ENCODE assay signal across 12 mouse cellular contexts in the genomic region with DNA sequence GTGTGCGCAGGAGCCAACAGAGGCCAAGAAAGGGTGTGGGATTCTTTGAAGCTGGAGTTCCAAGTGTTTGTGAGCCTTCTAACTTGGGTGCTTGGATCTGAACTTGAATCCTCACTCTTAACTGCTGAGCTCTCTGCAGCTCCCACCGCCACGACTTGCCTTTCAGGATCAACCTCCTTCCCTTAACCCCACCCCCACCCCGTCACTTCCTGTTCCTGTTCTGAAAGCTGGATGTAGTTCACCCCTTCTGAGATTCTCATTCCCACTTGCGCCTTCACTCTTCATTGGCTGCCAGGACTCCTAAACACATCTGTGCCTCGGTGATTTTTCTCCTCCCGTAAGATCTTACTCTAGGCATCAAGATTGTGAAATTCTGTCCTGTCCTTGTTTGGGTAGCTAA. TPM values are rescaled to one million over a fixed set of nuclear protein-coding genes. Genes with fewer than 3 reads are reported as not detected.
DNase-seq lines count a peak whose midpoint lies in the region; ATAC-seq and TF ChIP-seq lines count a peak whose summit lies in the region.
"Had no signal": no experiment of that assay in that cellular context is flagged by ENCODE, and none has a peak within 500 bp of the region (broad histone marks: within the 10 kb centered on the region; RNA-seq: fewer than 3 reads in every experiment).

No protein-coding gene starts in this region.

- no peaks in the 10 kb centered on the region for H3K27me3 ChIP-seq in heart, embryonic 10.5 days (ENCODE audit: insufficient read depth, poor library complexity, severe bottlenecking)
- no peaks in the 10 kb centered on the region for H3K27me3 ChIP-seq in lung, embryonic 15.5 days
- no peaks in the 10 kb centered on the region for H3K27me3 ChIP-seq in limb, embryonic 14.5 days (ENCODE audit: control insufficient read depth, insufficient read depth, low read length)
- H3K27me3 ChIP-seq: hindbrain, embryonic 13.5 days had no signal

- no peaks in the 10 kb centered on the region for H3K9me3 ChIP-seq in heart, embryonic 10.5 days
- H3K9me3 ChIP-seq in lung, embryonic 15.5 days: no peaks in the 10 kb centered on the region
- H3K9me3 ChIP-seq in limb, embryonic 14.5 days (ENCODE audit: control insufficient read depth, low read length): no peaks in the 10 kb centered on the region
- H3K9me3 ChIP-seq: hindbrain, embryonic 13.5 days; megakaryocyte, embryonic 14.5 days had no signal

- H3K4me3 ChIP-seq in heart, embryonic 10.5 days: no peak overlapping the region
- no peak overlapping the region for H3K4me3 ChIP-seq in lung, embryonic 15.5 days
- no peak overlapping the region for H3K4me3 ChIP-seq in limb, embryonic 14.5 days (replicated peaks; ENCODE audit: low read length)
- H3K4me3 ChIP-seq: hindbrain, embryonic 13.5 days had no signal

- H3K4me2 ChIP-seq in lung, embryonic 15.5 days: peak overlapping the region; percentile 48; the same call in 1 of the 2 replicates
- H3K4me2 ChIP-seq in limb, embryonic 14.5 days (replicated peaks; ENCODE audit: low read depth, low read length, severe bottlenecking): no peak overlapping the region

- H3K4me1 ChIP-seq in heart, embryonic 10.5 days: peaks cover 55% of the 10 kb centered on the region
- H3K4me1 ChIP-seq in lung, embryonic 15.5 days: peaks cover 34% of the 10 kb centered on the region
- peaks cover 23% of the 10 kb centered on the region for H3K4me1 ChIP-seq in limb, embryonic 14.5 days (ENCODE audit: control insufficient read depth, insufficient read depth, low read length)

- ATAC-seq in lung, embryonic 15.5 days (ENCODE audit: borderline replicate concordance, extremely low read depth, low FRiP score, low TSS enrichment): no peak
- ATAC-seq in limb, embryonic 14.5 days (ENCODE audit: low FRiP score, low read depth): no peak

- intact Hi-C loops in heart, postnatal 10 days (cut with DNase I): no loop called here

- H3K36me3 ChIP-seq in heart, embryonic 10.5 days: peaks cover 11% of the 10 kb centered on the region; the same call in 1 of the 2 replicates
- no peaks in the 10 kb centered on the region for H3K36me3 ChIP-seq in lung, embryonic 15.5 days
- 0 out of 2 replicates have a peak, but pooled peaks cover 3% of the 10 kb centered on the region for H3K36me3 ChIP-seq in limb, embryonic 14.5 days (ENCODE audit: control insufficient read depth, insufficient read depth, low read length)
- H3K36me3 ChIP-seq: hindbrain, embryonic 13.5 days had no signal

- no peak for DNase-seq in heart, embryonic 10.5 days (ENCODE audit: low spot score)
- DNase-seq in heart, postnatal 10 days: no peak
- no peak for DNase-seq in lung, postnatal 25 days (ENCODE audit: low spot score)
- DNase-seq in ZHBTc4 (ENCODE audit: low read depth, low spot score): peak; percentile 89
- no peak for DNase-seq in limb, embryonic 14.5 days (ENCODE audit: low spot score)
- DNase-seq in ovary, postnatal 14 days (ENCODE audit: low spot score): no peak
- no peak for DNase-seq in left cerebral cortex, adult 18-20 months (ENCODE audit: low spot score in 2 of 2)
- DNase-seq: adrenal gland, postnatal 14 days; cerebellum, adult 8-10 months had no signal

- WGBS in heart, embryonic 10.5 days: 69% methylated on average over 7 of the region's 7 CpGs
- 37% methylated on average over 7 of the region's 7 CpGs for WGBS in lung, embryonic 15.5 days
- 58% methylated on average over 7 of the region's 7 CpGs for WGBS in limb, embryonic 14.5 days

- H3K27ac ChIP-seq in heart, embryonic 10.5 days: peak overlapping the region; percentile 77; the same call in 1 of the 2 replicates
- H3K27ac ChIP-seq in lung, embryonic 15.5 days: peak overlapping the region; percentile 60
- 0 out of 2 replicates have a peak overlapping the region, but pooled peaks have one; percentile 9 for H3K27ac ChIP-seq in limb, embryonic 14.5 days (replicated peaks; ENCODE audit: low read depth, low read length)
- H3K27ac ChIP-seq: hindbrain, embryonic 13.5 days had no signal

- TF ChIP-seq POLR2A in limb, embryonic 14.5 days (IDR thresholded peaks at IDR 0.05; ENCODE audit: borderline replicate concordance, extremely low read depth, insufficient read depth, insufficient read length): no peak

- no peak overlapping the region for H3K9ac ChIP-seq in lung, embryonic 15.5 days
- H3K9ac ChIP-seq in limb, embryonic 14.5 days (ENCODE audit: low read depth, low read length, severe bottlenecking): no peak overlapping the region

RNA-seq across cellular contexts. Expression of gene Akap2, which starts 43.1 kb away (rescaled TPM):
- 30.1 and 39.6 TPM in 2 replicates for polyA plus RNA-seq in heart, embryonic 10.5 days (2016; fragmentation: Nextera tagmentation; extraction: Ambion mirVana)
- total RNA-seq in heart, postnatal 10 days (2021): 100 to 1,000 TPM; 127 to 141 TPM
- polyA plus RNA-seq in lung, embryonic 15.5 days (2015; fragmentation: Nextera tagmentation; extraction: Ambion mirVana): 45.5 and 47.0 TPM in 2 replicates
- polyA plus RNA-seq in limb, embryonic 14.5 days (2012; rRNA removed): 27.6 and 33.2 TPM in 2 replicates
- polyA plus RNA-seq in limb, embryonic 14.5 days (2014; fragmentation: Nextera tagmentation; extraction: Ambion mirVana): 23.6 and 31.1 TPM in 2 replicates
- 10 to 100 TPM; 42.1 to 46.8 TPM for total RNA-seq in left cerebral cortex, adult 18-20 months (2021)

Comparison
In these comparisons a context has a peak if more than half of its experiments do, and no peak if none do; other contexts are left out.
1. H3K27ac ChIP-seq: peak in every context shown above with its lines; median percentile 77 in heart, embryonic 10.5 days; 60 in lung, embryonic 15.5 days; 9 in limb, embryonic 14.5 days.